Mouse (Mus musculus): ENCODE results near the gene Cep19. TPM values are rescaled to one million over a fixed set of nuclear protein-coding genes. Genes with fewer than 3 reads are reported as not detected.

Gene Cep19
- polyA plus RNA-seq, 1 experiment from 2014 or later = 17.3 TPM

DNA sequence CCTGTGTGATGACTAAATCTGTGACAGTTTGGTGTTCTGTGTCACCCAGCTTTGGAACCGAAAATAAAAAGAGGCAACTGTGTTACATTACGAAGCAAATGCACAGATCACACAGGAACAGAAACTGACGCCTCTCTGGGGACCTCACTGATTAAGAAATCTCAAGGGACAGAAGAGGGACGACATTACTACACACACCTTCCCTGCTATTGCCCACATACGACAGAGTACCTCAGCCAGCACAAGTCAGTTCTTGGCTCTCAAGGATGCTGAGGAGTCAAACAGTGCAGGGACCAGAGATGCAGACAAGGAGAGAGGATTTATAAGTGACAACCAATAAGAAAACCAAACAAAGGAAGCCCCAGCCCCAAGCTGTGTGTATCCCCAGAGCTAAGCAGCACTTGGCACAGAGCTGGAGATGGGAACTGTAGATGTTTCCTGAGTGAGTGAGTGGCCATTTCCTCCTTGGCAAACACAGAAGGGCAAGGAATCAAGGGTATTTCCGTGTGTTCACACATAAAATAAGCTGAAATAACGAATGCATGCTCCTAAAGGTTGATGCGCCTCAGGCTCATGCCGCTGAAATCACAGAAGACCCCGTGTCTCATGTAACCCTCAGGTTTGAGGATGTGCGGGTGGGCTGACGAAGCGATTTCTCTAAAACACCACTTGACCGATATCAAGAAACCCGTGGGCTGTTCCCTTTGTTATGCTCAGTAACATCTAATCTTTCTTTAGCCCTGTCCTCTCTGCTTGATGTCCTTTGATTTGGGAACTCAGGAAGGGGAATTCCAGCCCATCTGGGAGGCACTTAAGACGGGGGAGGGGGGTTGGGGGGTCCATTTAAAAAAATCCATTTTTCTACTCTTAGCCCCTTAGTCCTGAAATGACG, 25.1 kb downstream of the Cep19 start:
- Histone ChIP-seq H3K9ac (replicated peaks; ENCODE audit: low read depth) (no peak overlapping the region), H3K4me1 (ENCODE audit: insufficient read depth, low read depth, low read length) (no peaks in the 10 kb centered on the region; the same call in 1 of the 2 replicates), H3K36me3 (ENCODE audit: insufficient read depth, low read length) (no peaks in the 10 kb centered on the region), H3K4me3 (ENCODE audit: low read depth, low read length) (no peak overlapping the region), H3K9me3 (ENCODE audit: low read length) (no peaks in the 10 kb centered on the region), H3K27me3 (replicated peaks; ENCODE audit: insufficient read depth, low read length) (no peaks in the 10 kb centered on the region), H3K27ac (ENCODE audit: low read length) (peak overlapping the region; percentile 69), H3K4me2 (replicated peaks; ENCODE audit: low read depth, low read length) (no peak overlapping the region)
- peak; percentile 59 for DNase-seq (ENCODE audit: low spot score)
- 44% methylated on average over 17 of the region's 17 CpGs for WGBS
- peak; percentile 83 for ATAC-seq
- TF ChIP-seq CTCF (IDR thresholded peaks at IDR 0.05) (no peak), EP300 (IDR thresholded peaks at IDR 0.05) (peak; percentile 84)

- Histone ChIP-seq H3K9me3 (ENCODE audit: low read length) (no peaks in the 10 kb centered on the region), H3K27me3 (replicated peaks; ENCODE audit: insufficient read depth, low read length) (no peaks in the 10 kb centered on the region), H3K27ac (ENCODE audit: low read length) (peak overlapping the region; percentile 69; the same call in 1 of the 2 replicates), H3K4me3 (ENCODE audit: low read depth, low read length) (no peak overlapping the region), H3K9ac (replicated peaks; ENCODE audit: low read depth) (no peak overlapping the region), H3K4me1 (ENCODE audit: insufficient read depth, low read depth, low read length) (no peaks in the 10 kb centered on the region; the same call in 1 of the 2 replicates), H3K4me2 (replicated peaks; ENCODE audit: low read depth, low read length) (no peak overlapping the region), H3K36me3 (ENCODE audit: insufficient read depth, low read length) (no peaks in the 10 kb centered on the region)
- TF ChIP-seq EP300 (IDR thresholded peaks at IDR 0.05) = no peak
- no peak for TF ChIP-seq CTCF (IDR thresholded peaks at IDR 0.05)
- DNase-seq (ENCODE audit: low spot score) (no peak), ATAC-seq (no peak)
- WGBS = 78% methylated on average over 3 of the region's 3 CpGs
Observed at GRCm38 (mm10) chr16:32125364-32125763, 25.8 kb downstream of the Cep19 start.

DNA sequence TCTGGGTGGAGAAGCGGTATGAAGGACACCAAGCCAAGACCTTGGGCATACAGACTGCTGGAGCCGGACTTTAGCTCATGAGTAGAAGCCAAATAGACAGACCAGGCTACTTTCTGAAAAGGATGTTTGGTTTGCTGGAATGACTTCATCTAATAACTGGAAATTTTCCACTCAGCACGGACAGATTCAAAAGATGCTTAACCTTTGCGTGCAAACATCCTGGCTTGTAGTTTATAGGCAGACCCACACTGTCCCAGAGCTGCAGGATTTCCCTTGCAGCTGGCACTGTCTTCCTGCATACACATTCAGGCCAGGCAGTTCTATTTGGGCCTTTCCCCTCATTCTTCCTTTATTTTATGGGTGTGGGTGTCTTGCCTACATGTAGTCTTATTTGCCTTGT, 27.4 kb downstream of the Cep19 start:
- Histone ChIP-seq H3K4me3 (ENCODE audit: low read depth, low read length) (no peak overlapping the region), H3K27ac (ENCODE audit: low read length) (peak overlapping the region; percentile 62), H3K9me3 (ENCODE audit: low read length) (no peaks in the 10 kb centered on the region), H3K4me1 (ENCODE audit: insufficient read depth, low read depth, low read length) (no peaks in the 10 kb centered on the region; the same call in 1 of the 2 replicates), H3K4me2 (replicated peaks; ENCODE audit: low read depth, low read length) (no peak overlapping the region), H3K36me3 (ENCODE audit: insufficient read depth, low read length) (no peaks in the 10 kb centered on the region), H3K9ac (replicated peaks; ENCODE audit: low read depth) (no peak overlapping the region), H3K27me3 (replicated peaks; ENCODE audit: insufficient read depth, low read length) (no peaks in the 10 kb centered on the region)
- 54% methylated on average over 4 of the region's 4 CpGs for WGBS
- peak; percentile 54 for DNase-seq (ENCODE audit: low spot score)
- no peak for TF ChIP-seq CTCF (IDR thresholded peaks at IDR 0.05)
- TF ChIP-seq EP300 (IDR thresholded peaks at IDR 0.05) = peak; percentile 94
- ATAC-seq = peak; percentile 72

DNA sequence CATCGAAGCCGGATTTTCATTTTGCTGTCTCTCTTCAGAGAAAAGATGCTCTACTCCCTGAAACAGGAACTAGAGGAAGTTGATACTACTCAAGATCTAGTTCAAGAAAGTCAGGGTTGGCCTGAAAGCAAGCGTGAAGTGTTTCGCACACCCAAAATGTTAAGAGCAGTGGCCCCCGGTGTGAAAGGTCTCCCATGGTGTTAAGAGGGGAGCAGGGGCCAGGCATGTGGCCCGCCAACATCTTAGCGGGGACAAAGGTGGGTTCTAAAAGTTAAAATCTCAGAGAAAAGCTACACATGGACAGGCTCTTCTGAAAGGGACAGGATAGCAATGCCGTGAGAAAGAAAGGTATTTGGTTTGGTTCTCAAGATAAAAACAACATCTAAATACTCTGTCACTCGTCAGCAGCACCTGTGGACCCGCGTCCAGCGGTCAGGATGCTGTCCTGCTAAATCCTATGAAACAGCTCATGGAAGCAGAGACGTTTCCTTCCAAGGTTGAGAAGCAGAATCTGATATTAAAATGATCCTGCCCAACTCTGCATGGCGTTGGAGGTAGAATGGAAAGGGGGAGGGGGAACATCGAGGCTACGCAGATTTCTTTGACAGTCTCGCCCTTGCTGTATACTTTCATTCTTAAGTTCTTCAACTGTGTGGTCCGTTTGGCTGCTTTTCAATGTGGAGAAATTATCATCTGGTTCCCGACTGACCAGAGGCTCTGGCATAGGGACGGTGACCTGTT, 30.0 kb downstream of the Cep19 start:
- no peak overlapping the region for H3K9ac ChIP-seq (replicated peaks; ENCODE audit: low read depth)
- DNase-seq (ENCODE audit: low spot score) (no peak), ATAC-seq (peak; percentile 22)
- WGBS = 53% methylated on average over 20 of the region's 20 CpGs
- peak overlapping the region; percentile 85 for H3K27ac ChIP-seq (ENCODE audit: low read length)
- peak overlapping the region; percentile 17; the same call in 1 of the 2 replicates for H3K4me3 ChIP-seq (ENCODE audit: low read depth, low read length)
- no peaks in the 10 kb centered on the region; the same call in 1 of the 2 replicates for H3K4me1 ChIP-seq (ENCODE audit: insufficient read depth, low read depth, low read length)
- no peaks in the 10 kb centered on the region for H3K36me3 ChIP-seq (ENCODE audit: insufficient read depth, low read length)
- H3K4me2 ChIP-seq (replicated peaks; ENCODE audit: low read depth, low read length) = peak overlapping the region; percentile 48
- H3K9me3 ChIP-seq (ENCODE audit: low read length) = no peaks in the 10 kb centered on the region
- no peaks in the 10 kb centered on the region for H3K27me3 ChIP-seq (replicated peaks; ENCODE audit: insufficient read depth, low read length)
- no peak for TF ChIP-seq CTCF (IDR thresholded peaks at IDR 0.05)
- TF ChIP-seq EP300 (IDR thresholded peaks at IDR 0.05) = no peak

DNA sequence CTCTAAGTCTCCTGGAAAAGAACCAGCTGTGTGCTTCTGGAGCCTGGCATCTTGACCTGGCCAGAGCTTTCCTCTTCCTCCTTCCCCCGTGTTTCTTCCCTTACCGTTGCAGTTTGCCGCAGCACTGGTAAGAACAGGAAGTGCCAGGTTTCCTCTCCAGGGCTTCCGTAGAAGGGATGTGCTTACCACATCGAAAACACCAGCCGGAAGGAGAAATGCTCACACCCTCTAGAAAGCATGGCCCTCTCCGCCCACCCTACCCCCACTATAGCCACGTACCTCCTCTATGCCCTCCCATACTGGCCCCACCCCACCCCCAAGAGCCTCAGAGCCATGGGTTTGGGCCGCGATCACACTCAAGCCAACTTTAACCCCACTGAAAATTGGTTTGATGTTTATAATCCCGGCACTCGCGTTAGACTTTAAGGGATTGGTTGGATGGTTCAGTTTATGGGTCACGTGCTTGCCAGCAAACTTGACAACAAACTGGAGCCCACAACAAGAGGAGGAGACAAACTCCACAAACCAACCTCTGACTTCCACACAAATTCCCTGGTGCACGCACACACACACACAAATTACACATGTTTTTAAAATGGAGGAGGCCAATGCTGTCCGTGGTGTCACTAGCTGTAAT, 30.7 kb downstream of the Cep19 start:
- WGBS = 45% methylated on average over 16 of the region's 16 CpGs
- ATAC-seq (peak; percentile 91), DNase-seq (ENCODE audit: low spot score) (peak; percentile 87)
- TF ChIP-seq CTCF (IDR thresholded peaks at IDR 0.05) (no peak), EP300 (IDR thresholded peaks at IDR 0.05) (peak; percentile 91)
- peak overlapping the region; percentile 17; the same call in 1 of the 2 replicates for H3K4me3 ChIP-seq (ENCODE audit: low read depth, low read length)
- H3K36me3 ChIP-seq (ENCODE audit: insufficient read depth, low read length) = no peaks in the 10 kb centered on the region
- no peaks in the 10 kb centered on the region for H3K9me3 ChIP-seq (ENCODE audit: low read length)
- peak overlapping the region; percentile 48 for H3K4me2 ChIP-seq (replicated peaks; ENCODE audit: low read depth, low read length)
- no peaks in the 10 kb centered on the region; the same call in 1 of the 2 replicates for H3K4me1 ChIP-seq (ENCODE audit: insufficient read depth, low read depth, low read length)
- no peak overlapping the region for H3K9ac ChIP-seq (replicated peaks; ENCODE audit: low read depth)
- peak overlapping the region; percentile 85 for H3K27ac ChIP-seq (ENCODE audit: low read length)
- H3K27me3 ChIP-seq (replicated peaks; ENCODE audit: insufficient read depth, low read length) = no peaks in the 10 kb centered on the region

DNA sequence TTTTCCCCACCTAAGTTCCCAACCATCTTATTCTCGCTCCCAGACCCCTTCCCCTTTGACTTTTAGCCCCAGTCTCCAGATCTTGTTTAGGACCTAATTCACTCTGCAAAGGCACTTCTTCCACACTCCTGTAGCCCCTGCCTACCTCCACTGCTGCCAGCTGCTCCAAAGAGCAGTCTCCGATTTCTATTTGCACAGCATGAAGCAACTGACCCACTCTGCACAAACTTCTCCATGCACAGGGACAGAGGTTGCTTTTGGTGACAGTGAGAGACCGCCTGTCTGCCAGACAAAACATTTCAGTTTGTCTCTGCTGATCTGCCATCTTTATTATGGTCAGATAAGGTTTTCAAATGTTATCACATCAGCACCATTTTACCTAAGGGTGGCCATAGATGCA, 33.5 kb downstream of the Cep19 start:
- WGBS = 64% methylated on average over 3 of the region's 3 CpGs
- Histone ChIP-seq H3K9ac (replicated peaks; ENCODE audit: low read depth) (no peak overlapping the region), H3K4me3 (ENCODE audit: low read depth, low read length) (no peak overlapping the region), H3K27ac (ENCODE audit: low read length) (no peak overlapping the region), H3K4me1 (ENCODE audit: insufficient read depth, low read depth, low read length) (no peaks in the 10 kb centered on the region; the same call in 1 of the 2 replicates), H3K9me3 (ENCODE audit: low read length) (no peaks in the 10 kb centered on the region), H3K36me3 (ENCODE audit: insufficient read depth, low read length) (no peaks in the 10 kb centered on the region), H3K4me2 (replicated peaks; ENCODE audit: low read depth, low read length) (no peak overlapping the region), H3K27me3 (replicated peaks; ENCODE audit: insufficient read depth, low read length) (no peaks in the 10 kb centered on the region)
- DNase-seq (ENCODE audit: low spot score) (no peak), ATAC-seq (no peak)
- no peak for TF ChIP-seq CTCF (IDR thresholded peaks at IDR 0.05)
- TF ChIP-seq EP300 (IDR thresholded peaks at IDR 0.05) = no peak
